Mouse (Mus musculus) midbrain, postnatal 0 days (tissue): ENCODE data around the gene Cks1b. TPM values are rescaled to one million over a fixed set of nuclear protein-coding genes. Genes with fewer than 3 reads are reported as not detected.

Source experiments
- ATAC-seq: fragments of 200-750 bp; cut with Nextera tagmentation; 2 replicates; pipeline ENCODE4 v1.8.0; 2017; ENCODE audit warnings: moderate number of reproducible peaks, mild to moderate bottlenecking, moderate TSS enrichment, moderate library complexity; ENCODE audit not compliant: low FRiP score
- DNase-seq: peaks from one replicate; pipeline ENCODE4 v3.0.0-alpha.2; 2015; ENCODE audit warnings: low spot score
- H3K27ac ChIP-seq: fragments of 300-500 bp; sonication (generic); 2 replicates; pipeline ENCODE4 v1.5.1; 2014; ENCODE audit warnings: low read depth, mild to moderate bottlenecking, low read length, mixed read lengths
- H3K27me3 ChIP-seq: fragments of 300-500 bp; sonication (generic); 2 replicates; pipeline ENCODE4 v1.6.1; 2014; ENCODE audit warnings: low read length, control low read depth, mixed read lengths; ENCODE audit not compliant: insufficient read depth
- H3K36me3 ChIP-seq: fragments of 300-500 bp; sonication (generic); 2 replicates; pipeline ENCODE4 v1.6.1; 2014; ENCODE audit warnings: low read length, control low read depth, mixed read lengths; ENCODE audit not compliant: insufficient read depth
- H3K4me1 ChIP-seq: fragments of 300-500 bp; sonication (generic); 2 replicates; pipeline ENCODE4 v1.6.1; 2014; ENCODE audit warnings: mild to moderate bottlenecking, control low read depth, antibody characterized with exemption, low read length, mixed read lengths; ENCODE audit not compliant: insufficient read depth
- H3K4me2 ChIP-seq: fragments of 300-500 bp; sonication (generic); 2 replicates; pipeline ENCODE4 v1.6.1; 2014; ENCODE audit warnings: low read depth, mild to moderate bottlenecking, low read length, mixed read lengths; ENCODE audit not compliant: poor library complexity, severe bottlenecking
- H3K4me3 ChIP-seq: fragments of 300-500 bp; sonication (generic); 2 replicates; pipeline ENCODE4 v1.5.1; 2014; ENCODE audit warnings: low read depth, mild to moderate bottlenecking, low read length, moderate library complexity
- H3K9ac ChIP-seq: fragments of 300-500 bp; sonication (generic); replicated peaks from 2 replicates; pipeline ENCODE4 v1.6.1; 2014; ENCODE audit warnings: mild to moderate bottlenecking, low read length, moderate library complexity, mixed read lengths; ENCODE audit not compliant: poor library complexity, severe bottlenecking
- H3K9me3 ChIP-seq: fragments of 300-500 bp; sonication (generic); 2 replicates; pipeline ENCODE4 v1.6.1; 2016; ENCODE audit warnings: low read length, control low read depth
- CTCF ChIP-seq: IDR thresholded peaks from 2 replicates; pipeline ENCODE4 v1.5.1; 2016; ENCODE audit warnings: antibody characterized with exemption, mild to moderate bottlenecking
- whole genome bisulfite sequencing: fragments of 180-500 bp; shearing (Covaris S2); extraction: QIAGEN DNeasy Blood & Tissue Kit; methylation state at CpG from one replicate; pipeline ENCODE4 v1.1.7; 2014; 5-methylcytosine and 5-hydroxymethylcytosine counted together
- polyA plus RNA-seq: library from polyadenylated mRNA; unstranded; fragments of >200 nt; fragmentation: Nextera tagmentation; extraction: Ambion mirVana; gene quantifications from 2 replicates; pipeline ENCODE4 v1.2.1, GENCODE M21; 2015
- total RNA-seq: library from RNA; depleted of rRNA; stranded (reverse); fragments of >200 nt; gene quantifications from 2 replicates; pipeline ENCODE4 v1.2.3, GENCODE M21; 2014

Cks1b gene
- total and polyA plus RNA-seq, 2 experiments from 2014 or later: 29.2 to 69.6 TPM

DNA sequence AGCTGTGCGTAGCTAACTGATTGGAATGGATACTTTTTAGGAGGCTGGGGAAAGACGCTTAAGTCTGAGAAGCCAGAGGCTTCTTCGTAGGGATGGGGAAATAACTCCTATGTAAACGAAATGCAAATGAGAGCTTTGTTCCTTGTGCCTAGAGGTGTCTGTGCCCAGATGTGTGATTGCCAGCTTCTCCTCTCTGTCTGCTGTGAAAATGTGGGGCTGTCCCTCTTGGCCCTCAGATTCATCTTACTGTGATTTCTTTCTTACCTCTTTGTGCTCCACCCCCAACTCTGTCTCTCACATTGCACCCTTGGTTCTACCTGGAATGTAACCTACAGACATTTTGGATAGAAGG lies 21.6 kb downstream of the Cks1b start:
- WGBS: 0% methylated on average over 4 of the region's 4 CpGs
- TF ChIP-seq CTCF: no peak
- no peak overlapping the region for H3K27ac ChIP-seq
- DNase-seq (no peak), ATAC-seq (no peak)
- H3K27me3 ChIP-seq: peaks cover 14% of the 10 kb centered on the region; the same call in 1 of the 2 replicates
- peaks cover 2% of the 10 kb centered on the region; the same call in 1 of the 2 replicates for H3K36me3 ChIP-seq
- H3K4me3 ChIP-seq: peak overlapping the region; percentile 38
- H3K9ac ChIP-seq: no peak overlapping the region
- H3K9me3 ChIP-seq: no peaks in the 10 kb centered on the region
- peaks cover 13% of the 10 kb centered on the region for H3K4me1 ChIP-seq
- peak overlapping the region; percentile 100 for H3K4me2 ChIP-seq

- Histone ChIP-seq H3K4me1 (peaks cover 17% of the 10 kb centered on the region), H3K4me2 (peak overlapping the region; percentile 100), H3K9me3 (no peaks in the 10 kb centered on the region), H3K27ac (no peak overlapping the region), H3K4me3 (peak overlapping the region; percentile 38), H3K9ac (no peak overlapping the region), H3K27me3 (peaks cover 14% of the 10 kb centered on the region; the same call in 1 of the 2 replicates), H3K36me3 (no peaks in the 10 kb centered on the region)
- peak; percentile 85 for TF ChIP-seq CTCF
- DNase-seq (peak; percentile 72), ATAC-seq (no peak)
- 1% methylated on average over 30 of the region's 44 CpGs for WGBS
Measured at GRCm38 (mm10) chr3:89395806-89396653, 22.2 kb downstream of the Cks1b start.

DNA sequence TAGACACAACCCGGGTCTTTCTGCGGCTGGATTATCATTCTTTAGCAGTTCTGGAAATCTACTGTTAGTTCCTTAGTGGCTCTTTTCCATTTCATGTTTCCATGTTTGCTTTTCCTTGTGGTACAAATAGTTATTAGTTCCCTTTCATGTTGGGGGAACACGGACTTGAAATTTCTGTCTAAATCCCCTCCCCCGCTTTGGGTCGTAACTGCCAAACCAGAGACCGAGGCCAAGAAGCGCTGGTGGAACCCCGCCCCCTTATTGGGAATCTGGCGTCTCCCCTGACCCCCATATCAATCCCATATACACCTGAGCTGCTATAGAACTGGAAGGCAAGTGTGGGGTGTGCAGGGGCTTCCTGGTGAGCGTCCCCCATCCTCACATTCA lies 22.8 kb downstream of the Cks1b start:
- Histone ChIP-seq H3K4me1 (peaks cover 19% of the 10 kb centered on the region), H3K27ac (no peak overlapping the region), H3K27me3 (peaks cover 14% of the 10 kb centered on the region; the same call in 1 of the 2 replicates), H3K4me3 (peak overlapping the region; percentile 38; the same call in 1 of the 2 replicates), H3K36me3 (no peaks in the 10 kb centered on the region), H3K9ac (no peak overlapping the region), H3K9me3 (no peaks in the 10 kb centered on the region), H3K4me2 (peak overlapping the region; percentile 100)
- 5% methylated on average over 10 of the region's 10 CpGs for WGBS
- TF ChIP-seq CTCF: no peak
- no peak for DNase-seq
- ATAC-seq: no peak

- 2% methylated on average over 12 of the region's 12 CpGs for WGBS
- no peaks in the 10 kb centered on the region for H3K9me3 ChIP-seq
- no peak for TF ChIP-seq CTCF
- peaks cover 14% of the 10 kb centered on the region; the same call in 1 of the 2 replicates for H3K27me3 ChIP-seq
- peak overlapping the region; percentile 100 for H3K4me2 ChIP-seq
- H3K36me3 ChIP-seq: no peaks in the 10 kb centered on the region
- H3K9ac ChIP-seq: no peak overlapping the region
- H3K4me3 ChIP-seq: peak overlapping the region; percentile 54
- no peak overlapping the region for H3K27ac ChIP-seq
- peak; percentile 88 for DNase-seq
- peaks cover 19% of the 10 kb centered on the region for H3K4me1 ChIP-seq
- ATAC-seq: no peak
Measured at GRCm38 (mm10) chr3:89394894-89395256, 23.3 kb downstream of the Cks1b start.

GRCm38 (mm10) chr3:89394006-89394893 lies 23.9 kb downstream of the Cks1b start, which contains the start of gene Zbtb7b:
Gene Zbtb7b (minus strand): TSS chr3:89394776.
- H3K4me1 ChIP-seq: peaks cover 19% of the 10 kb centered on the region
- 1% methylated on average over 39 of the region's 42 CpGs for WGBS
- peak within 1 kb of the TSS; percentile 38 for H3K27ac ChIP-seq

More at GRCm38 (mm10) chr3:89394006-89394893, 23.9 kb downstream of the Cks1b start, which contains the start of gene Zbtb7b:
- H3K9ac ChIP-seq: peak within 1 kb of the TSS; percentile 29; the same call in 1 of the 2 replicates
- no peaks in the 10 kb centered on the region for H3K9me3 ChIP-seq
- H3K36me3 ChIP-seq: no peaks in the 10 kb centered on the region
- H3K4me2 ChIP-seq: peak within 1 kb of the TSS; percentile 100
- peak within 1 kb of the TSS; percentile 54 for H3K4me3 ChIP-seq
- peaks cover 14% of the 10 kb centered on the region; the same call in 1 of the 2 replicates for H3K27me3 ChIP-seq
- peak; percentile 36 for TF ChIP-seq CTCF
- DNase-seq: peak; percentile 59
- ATAC-seq: peak; percentile 53
